Mouse (Mus musculus) embryo, embryonic 11 days (tissue): Measurements from ENCODE around the gene Iqck.

Source experiments
- DNase-seq: peaks from one replicate; pipeline ENCODE4 v3.0.0-alpha.2; 2015

Iqck gene

DNA sequence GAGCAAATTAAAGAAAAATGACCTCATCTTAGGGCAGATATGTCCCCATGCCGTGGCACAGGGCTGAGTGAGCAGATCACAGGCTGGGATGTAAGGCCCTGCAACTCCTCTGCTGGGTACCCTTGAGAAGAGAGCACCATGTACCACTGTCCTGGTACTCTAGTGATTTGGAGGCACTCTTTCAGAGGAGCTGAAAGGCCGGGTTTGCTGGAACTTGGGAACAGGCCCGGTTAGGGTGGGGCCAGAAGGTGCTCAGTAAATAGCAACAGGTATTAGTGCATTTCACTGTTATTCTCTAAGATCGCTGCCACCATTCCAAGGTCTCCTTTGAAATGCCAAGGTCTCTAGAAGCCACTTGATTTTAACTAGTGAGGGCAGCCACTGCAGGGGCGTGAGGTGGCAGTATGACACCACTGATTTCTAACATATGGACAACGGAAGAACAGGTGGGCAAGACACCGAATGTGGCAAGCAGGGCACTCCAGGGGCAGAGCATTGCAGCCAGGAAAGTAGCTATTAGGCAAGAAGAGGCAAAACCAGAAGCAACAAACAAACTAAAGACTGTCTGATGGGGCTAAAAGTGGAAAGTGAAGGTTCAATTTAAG lies 59.1 kb downstream of the Iqck start:
- DNase-seq, result no peak

DNA sequence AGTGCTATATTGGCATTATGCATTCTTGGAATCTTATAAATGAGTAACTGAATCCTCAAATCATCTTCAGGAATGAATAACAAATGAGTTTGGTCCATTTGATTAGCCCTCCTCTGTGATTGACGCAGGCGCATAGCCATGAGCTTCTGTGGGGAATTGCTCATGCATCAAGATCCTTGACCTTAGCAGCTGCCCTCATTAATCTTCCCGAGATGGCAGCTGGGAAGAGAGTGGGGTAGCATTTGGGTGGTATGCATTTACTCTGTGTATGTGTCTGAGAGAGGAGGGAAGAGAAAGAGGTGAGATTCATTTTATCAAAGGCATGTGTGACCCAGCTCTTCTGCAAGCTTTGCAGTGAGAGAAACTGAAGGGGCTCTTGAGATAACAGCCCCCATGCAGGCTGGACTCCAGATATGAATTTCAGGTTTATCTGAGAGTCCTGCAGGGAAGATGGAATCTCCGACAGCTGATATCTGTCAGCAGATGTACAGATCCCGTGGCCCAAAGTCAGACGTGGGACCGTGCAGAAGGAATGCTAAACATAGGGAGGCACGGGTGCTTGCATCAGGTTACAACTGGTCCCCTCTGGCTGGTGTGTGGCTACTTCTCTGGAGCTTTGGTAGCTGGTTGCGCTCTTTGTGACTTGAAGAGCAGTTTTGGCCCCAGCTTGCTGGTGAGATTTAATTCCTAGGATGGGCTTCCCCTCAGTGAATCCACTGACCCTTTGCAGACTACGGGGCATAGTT lies 63.9 kb downstream of the Iqck start:
- peak; percentile 58 for DNase-seq

DNA sequence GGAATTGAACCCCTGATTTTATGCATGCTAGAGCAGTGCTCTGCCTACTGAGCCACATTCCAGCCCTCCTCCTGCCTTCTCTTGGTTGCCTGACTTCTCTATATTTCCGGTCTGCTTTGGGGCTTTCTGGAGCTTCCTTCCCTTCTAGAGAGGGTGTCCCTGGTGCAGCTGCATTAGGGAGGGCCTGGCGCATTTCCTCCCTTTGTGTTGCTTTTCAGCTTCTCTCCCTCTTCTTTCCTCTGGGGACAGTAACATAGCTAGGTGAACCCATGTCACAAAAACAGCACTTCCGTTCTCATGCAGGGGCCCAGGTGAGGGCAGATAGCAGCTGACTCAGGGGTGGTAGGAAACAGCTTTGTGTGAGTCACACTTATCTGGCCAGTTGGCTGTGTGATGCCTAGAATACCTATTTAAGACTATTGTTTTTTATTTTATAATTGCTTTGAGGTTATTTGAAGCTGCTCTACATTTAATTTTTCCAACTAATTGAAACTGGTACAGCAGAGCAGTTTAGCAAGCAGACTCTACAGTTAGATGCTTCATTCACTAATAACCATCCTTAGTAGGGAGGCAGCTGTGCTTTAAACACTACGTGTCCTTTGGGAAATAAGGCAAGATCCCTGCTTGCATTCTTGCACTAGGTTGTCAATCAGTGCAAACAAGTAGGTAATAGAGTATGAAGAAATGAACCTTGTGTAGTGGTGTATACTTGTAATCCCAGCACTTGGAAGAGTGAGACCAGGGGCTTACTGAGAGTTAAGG lies 67.1 kb downstream of the Iqck start:
- no peak for DNase-seq

DNA sequence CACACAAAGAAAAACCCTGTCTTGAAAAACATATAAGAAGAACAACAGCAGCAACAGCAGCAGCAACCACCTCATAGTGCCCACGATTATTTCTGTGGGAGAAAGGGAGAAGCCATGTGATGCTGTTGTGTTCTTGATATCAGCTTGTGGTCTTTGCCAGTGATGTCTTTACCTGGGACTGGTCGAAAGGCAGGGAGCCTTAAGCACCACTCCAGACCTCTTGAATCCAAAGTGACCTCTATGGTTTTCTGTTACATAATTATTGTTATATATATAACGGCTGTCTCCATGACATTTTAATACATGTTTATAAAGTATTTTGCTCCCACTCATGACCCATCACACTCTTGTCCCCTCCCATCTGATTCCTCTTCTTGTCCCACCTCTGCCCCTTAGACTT lies 70.0 kb downstream of the Iqck start:
- DNase-seq, result no peak

DNA sequence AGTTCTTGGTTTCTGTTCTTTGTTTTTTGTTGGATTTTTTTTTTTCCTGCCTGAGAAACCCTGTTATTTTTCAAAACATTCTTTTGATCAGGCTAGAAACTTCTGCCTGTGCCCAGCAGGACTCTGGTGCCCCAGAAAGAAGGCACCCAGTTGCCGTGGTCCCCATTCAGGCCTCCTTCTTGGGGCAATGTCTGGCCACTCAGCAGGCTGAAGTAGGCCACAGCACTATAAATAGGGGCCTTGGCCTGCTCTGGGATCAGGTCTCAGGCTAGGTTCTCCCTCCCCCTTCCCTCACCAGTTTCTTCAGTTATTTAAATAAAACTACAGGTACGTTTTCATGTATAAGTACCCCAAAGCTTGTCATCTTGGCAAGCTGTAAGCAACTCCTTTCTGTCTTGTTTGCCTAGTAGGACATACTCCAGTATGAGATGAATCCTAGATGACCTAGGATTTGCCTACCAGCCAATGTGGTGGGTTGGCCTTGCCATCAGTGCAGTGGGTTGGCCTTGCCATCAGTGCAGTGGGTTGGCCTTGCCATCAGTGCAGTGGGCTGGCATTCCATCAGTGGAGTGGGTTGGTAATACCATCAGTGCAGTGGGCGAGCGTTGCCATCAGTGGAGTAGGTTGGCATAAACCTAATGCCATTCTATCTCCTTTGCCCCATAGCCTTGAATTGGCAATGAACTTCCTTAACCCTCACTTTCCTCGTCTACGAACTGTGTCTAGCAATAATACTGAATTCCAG lies 71.1 kb downstream of the Iqck start:
- DNase-seq, result no peak

DNA sequence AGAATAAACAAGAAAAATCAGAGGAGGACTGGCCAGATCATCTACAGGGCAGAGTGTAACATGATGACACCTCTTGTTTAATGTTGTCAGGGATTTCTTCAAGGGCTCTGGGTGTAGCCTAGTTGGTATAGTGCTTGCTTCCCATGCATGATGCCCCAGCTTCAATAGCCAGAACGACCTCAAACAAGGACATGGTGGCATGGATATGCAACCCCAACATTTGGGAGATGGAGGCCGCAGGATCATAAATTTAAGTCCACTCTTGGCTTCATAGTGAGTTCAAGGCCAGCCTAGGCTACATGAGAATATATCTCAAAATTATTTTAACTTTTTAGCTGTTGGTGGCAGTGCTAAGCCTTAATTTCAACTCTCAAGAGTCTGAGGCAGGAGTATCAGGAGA lies 71.7 kb downstream of the Iqck start:
- no peak for DNase-seq

DNA sequence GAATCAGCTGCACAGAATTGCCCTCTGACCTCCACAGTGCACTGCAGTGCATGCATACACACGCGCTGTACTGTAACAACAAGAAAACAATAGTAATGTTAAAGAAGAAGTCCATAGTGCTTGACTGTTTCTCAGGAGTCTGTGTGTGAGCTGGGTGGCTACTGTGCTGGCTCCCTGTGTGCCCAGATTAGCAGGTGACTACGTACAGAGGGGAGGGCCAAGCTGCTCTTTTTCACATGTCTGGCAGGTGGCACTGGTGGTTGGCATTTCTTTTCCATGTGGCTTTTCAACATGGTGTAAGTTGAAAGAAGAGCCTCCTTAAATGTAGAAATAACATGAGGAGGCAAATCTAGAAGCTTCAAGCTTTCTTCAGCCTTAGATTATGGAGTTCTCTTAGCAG lies 72.8 kb downstream of the Iqck start:
- no peak for DNase-seq

DNA sequence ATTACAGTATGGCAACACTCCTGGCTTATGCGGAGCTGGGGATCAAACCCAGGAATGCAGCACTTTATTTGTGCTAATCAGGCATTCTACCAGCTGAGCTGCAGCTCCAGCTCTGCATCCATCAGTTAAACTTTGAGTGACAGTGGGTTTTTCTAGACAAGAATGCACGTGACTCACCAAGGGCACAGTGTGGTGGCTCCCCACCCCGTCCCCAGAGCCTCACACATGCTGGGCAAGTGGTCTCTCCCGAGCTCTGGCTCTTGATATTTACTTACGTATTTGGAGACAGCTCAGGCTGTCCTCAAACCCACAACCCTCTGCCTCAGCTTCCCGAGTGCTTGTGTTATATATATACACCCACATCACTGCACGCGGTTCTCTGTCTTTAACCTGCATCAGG lies 73.4 kb downstream of the Iqck start:
- DNase-seq, result no peak

DNA sequence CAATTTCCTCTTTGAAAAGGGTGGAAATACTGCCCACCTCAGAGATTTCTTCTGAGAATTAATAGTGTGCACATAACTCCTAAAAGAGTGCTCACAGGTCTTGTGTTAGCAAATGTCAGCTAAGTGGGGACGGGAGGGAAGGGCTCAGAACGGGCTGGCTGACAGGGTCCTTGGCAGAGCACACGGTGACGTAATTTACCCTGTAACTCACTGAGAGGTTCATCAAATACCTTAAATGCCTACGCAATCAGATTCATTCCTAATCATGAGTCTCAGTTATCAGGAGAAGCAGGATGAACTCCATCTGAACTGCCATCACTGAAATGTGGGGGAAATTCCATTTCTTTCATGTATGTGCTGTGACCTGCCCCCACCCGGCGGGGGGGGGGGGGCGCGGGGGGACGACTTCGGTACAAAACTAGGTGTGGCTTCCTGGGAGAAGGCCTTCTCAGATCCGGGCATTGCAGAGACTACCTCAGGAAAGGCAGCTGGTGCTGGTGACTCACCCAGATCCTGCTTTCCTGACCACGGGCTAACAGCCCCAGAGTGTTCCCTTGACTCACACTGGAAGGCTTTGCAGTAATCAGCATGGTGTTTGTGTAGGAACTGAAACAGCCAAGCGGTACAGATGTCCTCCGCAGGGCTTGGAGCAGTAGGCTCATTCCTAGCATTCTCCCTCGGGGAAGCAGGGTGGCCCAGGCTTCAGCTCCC lies 74.2 kb downstream of the Iqck start:
- peak; percentile 19 for DNase-seq

DNA sequence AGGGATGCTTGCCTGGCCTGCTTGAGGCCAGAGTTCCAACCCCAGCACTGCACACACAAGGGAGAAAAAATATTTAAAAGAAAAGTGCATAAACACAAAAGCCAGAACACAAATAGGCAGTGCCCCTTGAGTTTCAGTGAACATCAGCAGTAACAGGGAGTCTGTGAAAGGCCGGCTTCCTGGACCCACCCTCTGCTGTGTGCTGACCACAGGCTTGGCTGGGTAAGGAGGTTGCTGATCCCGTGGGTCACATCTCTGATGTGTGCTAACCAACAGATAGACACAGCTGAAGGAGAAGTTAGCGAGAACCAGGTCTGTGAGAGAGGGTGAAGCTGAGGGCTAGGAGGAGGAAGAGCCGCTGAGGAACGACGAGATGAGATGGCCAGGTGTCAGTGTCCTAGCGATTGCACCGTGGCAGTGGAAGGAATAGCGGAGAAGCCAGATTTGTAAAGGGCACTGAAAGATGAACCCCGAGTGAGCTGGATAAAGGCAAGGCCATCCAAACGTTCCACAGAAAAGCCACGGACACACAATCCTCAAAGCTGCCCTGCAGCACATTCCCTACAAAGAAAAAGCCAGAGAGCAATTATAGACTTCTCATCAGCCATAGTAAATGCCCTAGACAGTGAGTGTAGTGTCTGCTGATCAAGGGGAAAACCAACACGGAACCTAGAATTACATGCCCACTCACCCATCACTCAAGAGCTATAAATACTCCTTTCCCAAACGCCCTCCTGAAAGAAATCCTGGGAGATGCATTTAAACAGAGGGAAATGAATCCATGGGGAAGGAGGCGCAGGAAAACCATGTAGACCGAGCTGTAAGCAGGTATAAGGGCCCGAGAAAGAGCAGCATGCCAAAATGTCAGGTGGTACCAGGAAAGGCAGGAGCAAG lies 76.2 kb downstream of the Iqck start:
- DNase-seq, result no peak

DNA sequence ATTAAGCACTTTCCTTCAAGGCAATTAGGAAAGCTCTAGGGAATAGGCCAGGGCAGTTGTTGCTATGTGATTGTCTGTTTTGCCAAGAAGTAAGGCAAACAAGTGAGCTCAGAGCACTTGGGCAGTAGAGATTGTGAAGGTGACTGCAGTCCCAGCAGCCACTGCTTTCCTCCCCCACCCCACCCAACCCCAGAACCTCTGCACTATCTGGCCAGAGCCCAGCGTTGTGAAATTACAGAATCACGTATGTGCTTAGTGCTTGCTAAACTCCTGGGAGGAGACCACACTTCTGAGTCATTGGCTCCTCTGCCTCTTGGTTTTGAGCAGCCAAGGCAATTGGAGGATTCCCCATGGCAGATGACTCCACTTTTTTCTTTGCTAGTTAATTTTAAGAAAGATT lies 79.8 kb downstream of the Iqck start:
- no peak for DNase-seq

DNA sequence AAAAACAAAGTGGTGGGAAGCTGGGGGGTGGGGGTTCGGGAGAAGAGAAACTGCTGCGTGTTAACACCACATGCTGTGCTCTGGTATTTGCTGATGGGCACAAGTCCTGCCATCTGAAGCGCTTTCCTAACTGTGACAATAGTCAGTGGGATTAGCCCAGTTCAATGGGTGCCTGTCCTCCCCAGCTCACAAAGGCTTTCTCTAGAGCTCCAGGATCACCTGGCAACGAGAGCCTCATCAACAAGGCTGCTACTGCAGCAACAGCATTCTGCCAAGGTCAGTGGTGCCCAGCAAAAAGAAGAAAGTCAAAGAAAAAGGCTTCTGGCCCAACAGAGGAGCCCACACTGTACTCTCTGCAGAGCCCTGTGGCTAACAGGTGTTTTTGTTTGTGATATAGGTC lies 81.3 kb downstream of the Iqck start:
- no peak for DNase-seq

DNA sequence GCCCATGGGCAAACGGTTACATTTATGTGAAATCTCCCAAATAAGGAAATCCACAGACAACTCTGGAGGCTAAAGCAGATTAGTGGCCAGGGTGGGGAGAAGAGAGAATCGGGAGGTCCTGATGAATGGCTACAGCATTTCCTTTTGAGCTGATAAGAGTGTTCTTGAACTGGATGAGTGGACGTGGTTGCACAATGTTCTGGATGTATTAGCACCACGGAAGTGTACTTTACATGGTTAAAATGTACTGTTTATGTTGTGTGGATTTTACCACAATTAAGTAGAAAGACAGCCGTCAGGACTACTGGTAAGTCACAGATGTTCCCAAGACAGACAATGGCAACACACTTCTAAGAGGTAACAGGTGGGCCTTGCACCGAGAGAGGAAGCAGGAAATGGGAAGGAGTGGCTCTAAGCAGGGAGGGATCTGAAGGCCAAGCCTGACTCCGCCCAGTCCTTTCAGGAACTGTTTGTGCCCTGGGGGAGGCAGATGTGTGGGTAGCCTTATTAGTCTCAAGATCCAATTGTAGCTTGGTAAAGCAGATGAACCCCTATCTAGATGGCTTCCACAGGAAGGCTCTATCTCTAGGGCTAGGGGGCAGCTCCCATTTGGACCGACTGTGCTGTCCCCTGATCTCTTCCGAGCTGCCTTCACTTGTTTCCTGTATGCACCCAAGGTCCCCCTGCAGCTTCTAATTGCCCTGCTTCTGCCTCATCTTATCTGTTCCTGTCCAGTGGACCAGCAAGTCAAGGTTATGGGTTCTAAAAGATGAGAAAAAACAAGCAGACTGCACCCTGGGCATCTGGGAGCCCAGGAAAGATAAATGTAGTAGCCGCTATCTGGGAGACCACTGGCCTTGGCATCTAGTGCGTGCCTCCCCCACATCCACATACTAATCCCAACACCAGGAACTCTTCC lies 82.2 kb downstream of the Iqck start:
- DNase-seq, result no peak

DNA sequence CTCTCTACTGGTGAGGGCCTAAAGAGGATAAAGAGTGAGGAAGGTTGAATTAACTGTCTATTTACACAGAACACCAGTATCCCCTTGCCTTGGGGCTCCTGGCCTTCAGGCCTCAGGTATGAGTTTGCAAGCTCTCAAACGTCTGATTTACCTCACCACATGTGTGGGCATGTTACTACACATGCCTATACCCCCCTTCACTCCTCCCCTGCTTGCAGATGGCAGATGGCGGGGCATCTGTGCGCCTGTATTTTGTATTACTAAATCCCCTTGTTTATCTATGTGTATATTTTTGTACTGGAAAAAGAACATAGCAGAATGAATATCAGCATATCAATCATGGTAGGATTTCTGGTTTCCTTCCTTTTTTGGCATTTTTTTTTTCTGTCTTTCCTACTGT lies 86.7 kb downstream of the Iqck start:
- DNase-seq, result no peak

DNA sequence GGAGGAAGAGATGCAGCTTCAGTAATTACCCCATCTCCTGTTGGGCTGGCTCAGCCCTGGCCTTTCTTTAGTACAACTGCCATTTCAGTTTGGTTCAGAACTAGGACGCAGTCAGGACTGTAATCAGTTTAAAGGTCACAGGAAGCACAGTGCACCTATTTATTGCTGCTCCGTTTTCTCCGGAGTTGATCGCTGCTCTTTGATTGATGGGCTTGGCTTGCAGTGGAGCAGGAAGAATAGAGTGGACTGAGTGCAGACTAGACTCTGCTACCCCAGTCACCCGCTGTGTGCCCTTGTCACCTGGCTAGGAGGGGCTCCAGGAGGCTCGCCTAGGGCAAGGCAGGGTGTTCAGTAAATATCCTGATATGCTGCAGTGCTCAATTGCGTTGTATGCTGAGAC lies 87.6 kb downstream of the Iqck start:
- no peak for DNase-seq

DNA sequence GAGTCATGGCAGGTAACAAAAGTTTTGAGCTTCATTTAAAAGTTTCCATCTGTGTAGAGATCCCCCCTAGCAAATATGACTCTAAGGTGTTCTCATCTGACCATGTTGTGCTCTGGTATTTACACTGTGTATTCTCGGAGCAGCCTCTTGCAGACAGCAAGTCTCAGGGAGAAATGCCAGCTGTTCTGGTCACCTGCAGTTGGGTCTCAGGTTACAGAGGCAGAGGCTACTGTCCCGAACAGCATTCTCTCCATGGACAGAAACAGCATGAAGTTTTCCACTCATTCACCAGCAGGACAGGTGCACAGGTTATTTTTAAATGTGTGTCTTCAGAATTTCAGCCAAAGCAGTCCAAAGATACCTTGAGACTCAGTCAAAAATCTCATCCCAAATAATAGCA lies 89.3 kb downstream of the Iqck start:
- DNase-seq, result no peak

DNA sequence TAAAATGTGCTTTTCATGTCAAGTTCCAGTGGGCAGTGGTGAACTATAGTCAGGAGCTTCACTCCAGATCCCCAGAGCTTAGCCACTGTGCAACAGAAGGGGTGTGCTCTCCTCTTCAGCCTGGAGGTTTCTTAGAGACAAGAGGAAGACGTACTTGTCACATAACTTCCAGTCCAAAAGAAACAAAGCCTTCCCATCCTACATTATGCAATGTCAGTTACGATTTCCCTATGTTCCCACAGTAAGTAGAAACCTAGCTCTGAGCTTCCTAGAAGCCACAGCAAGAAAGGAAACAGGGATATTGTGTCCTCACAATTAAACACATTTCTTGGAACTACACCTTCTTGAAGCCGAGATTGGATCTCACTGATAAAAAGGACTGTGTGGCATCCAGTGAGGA lies 91.7 kb downstream of the Iqck start:
- no peak for DNase-seq

DNA sequence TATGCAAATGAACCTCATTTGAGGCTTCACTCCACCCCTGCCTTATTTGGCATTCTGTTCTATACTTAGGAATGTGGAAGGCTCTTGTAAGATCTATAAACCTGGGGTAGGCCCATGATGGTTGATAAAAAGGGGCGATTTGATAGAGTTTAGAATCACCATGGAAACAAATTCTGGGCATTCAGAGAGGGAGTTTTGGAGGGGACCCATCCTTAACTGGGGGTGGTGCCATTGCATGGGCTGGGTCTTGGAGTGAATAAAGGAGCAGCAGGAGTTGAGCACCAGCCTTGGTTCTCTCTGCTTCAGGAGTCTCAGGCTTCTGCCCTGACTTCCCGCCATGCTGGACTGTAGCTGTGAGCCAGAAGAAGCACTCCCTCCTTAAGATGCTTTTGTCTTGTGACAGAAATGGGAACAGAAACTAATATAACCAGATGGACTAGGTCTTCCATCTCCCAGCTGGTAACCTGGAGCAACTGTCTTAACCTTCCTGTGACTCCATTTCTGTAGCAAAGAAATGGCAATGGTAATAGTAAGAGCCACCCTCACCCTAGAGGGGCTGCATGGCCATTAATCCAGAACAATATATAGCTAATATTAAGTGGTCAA lies 93.2 kb downstream of the Iqck start:
- DNase-seq, result no peak

DNA sequence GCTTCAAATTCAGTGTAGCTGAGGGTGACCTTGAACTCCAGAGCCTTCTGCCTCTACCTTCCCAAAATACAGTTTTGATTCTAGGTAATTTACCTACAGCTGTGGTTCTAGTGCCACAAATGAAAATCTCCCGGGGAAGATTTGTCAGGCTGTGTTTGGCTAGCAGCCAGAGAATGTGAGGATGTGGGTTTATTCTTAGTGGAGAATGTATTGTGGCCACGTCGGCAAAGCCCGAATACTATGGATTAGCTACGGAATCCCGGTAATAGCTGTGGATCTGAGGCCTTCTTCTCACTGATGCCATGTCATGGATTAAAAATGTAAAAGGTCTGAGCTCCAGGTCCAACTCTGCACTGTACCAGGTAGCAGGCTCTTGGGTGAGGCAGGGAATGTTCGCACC lies 94.2 kb downstream of the Iqck start:
- DNase-seq, result no peak

DNA sequence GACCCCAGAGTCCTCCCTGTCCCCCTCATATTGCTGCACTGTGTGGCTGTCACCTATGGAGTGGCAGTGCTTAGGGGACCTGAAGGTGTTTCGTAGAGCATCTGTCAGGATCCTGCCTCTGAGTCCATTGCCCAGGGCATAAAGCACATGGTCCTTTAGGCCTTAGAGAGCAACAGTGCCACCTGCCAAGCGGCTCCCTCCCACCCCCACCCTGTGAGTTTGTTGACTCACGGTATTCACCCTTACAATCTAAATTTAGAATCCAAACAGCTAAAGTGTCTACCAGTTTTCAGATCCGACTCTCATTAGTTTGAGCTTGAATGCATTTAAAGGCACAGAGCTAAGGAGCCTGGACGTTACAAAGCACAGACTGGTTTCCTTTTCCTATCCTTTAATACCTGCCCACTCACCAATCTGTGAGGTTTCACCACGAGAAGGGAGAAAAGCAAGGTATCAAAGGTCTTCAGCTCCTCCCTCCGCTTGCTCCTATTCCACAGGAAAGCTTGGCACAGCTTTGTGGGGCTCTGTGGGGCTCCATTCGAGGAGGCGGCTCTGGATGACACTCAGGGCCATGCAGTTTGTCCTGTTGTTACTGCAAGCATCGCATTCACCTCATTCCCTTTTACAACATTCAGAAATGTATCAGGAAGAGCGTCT lies 98.2 kb downstream of the Iqck start:
- DNase-seq, result no peak
